Mouse (Mus musculus) C2C12 (cell line): ENCODE data around the gene Cfl1. TPM values are rescaled to one million over a fixed set of nuclear protein-coding genes. Genes with fewer than 3 reads are reported as not detected.
A peak's percentile ranks its signal among the peaks of the same experiment; 100 is the strongest.

ENCODE experiments used
- H3K27me3 ChIP-seq: one replicate; pipeline ENCODE4 v1.6.1; 2011; ENCODE audit not compliant: control insufficient read depth, insufficient read depth, insufficient read length
- H3K36me3 ChIP-seq: one replicate; pipeline ENCODE4 v1.6.1; 2011; ENCODE audit not compliant: control insufficient read depth, insufficient read depth
- H3K4me3 ChIP-seq: one replicate; pipeline ENCODE4 v1.5.1; 2011; ENCODE audit warnings: mild to moderate bottlenecking, control low read depth; ENCODE audit not compliant: poor library complexity, insufficient read depth, severe bottlenecking
- H3K79me2 ChIP-seq: one replicate; pipeline ENCODE4 v1.6.1; 2011; ENCODE audit not compliant: control insufficient read depth, insufficient read depth
- H3K79me3 ChIP-seq: one replicate; pipeline ENCODE4 v1.6.1; 2011; ENCODE audit warnings: low read depth, control low read depth
- H3ac ChIP-seq: one replicate; pipeline ENCODE3; 2011; ENCODE audit warnings: low read depth; ENCODE audit not compliant: control insufficient read depth, insufficient read length
- CEBPB ChIP-seq: IDR thresholded peaks from one replicate; pipeline ENCODE4 v1.6.1; 2011; ENCODE audit warnings: low read depth, mild to moderate bottlenecking, control low read depth, moderate library complexity
- CTCF ChIP-seq: IDR thresholded peaks from one replicate; pipeline ENCODE4 v1.5.1; 2011; ENCODE audit not compliant: control insufficient read depth, insufficient read depth, insufficient read length
- FOSL1 ChIP-seq: IDR thresholded peaks from one replicate; pipeline ENCODE4 v1.8.0; 2011; ENCODE audit warnings: mild to moderate bottlenecking, low read length; ENCODE audit not compliant: poor library complexity, insufficient read depth, severe bottlenecking
- MAX ChIP-seq: IDR thresholded peaks from one replicate; pipeline ENCODE4 v1.6.1; 2011; ENCODE audit warnings: mild to moderate bottlenecking, control low read depth
- MYOD1 ChIP-seq: IDR thresholded peaks from one replicate; pipeline ENCODE4 v1.6.1; 2011; ENCODE audit warnings: low read depth; ENCODE audit not compliant: control insufficient read depth, insufficient read length
- MYOG ChIP-seq: IDR thresholded peaks from one replicate; pipeline ENCODE4 v1.6.1; 2011; ENCODE audit not compliant: control insufficient read depth, insufficient read length; ENCODE audit errors: extremely low read depth
- USF1 ChIP-seq: IDR thresholded peaks from one replicate; pipeline ENCODE4 v1.6.1; 2011; ENCODE audit warnings: low read depth, mild to moderate bottlenecking, control low read depth, moderate library complexity
- long read RNA-seq, 2 experiments: library from polyadenylated mRNA; unstranded; transcript quantifications; one replicate each; pipeline ENCODE4 v2.0.0; 2019 to 2020
- polyA plus RNA-seq: library from polyadenylated mRNA; unstranded; fragments of >200 nt; fragmentation: generic; extraction: Trizol; gene quantifications from one replicate; pipeline ENCODE4 v1.2.1, GENCODE M21; 2012; ENCODE audit warnings: missing spikeins

Gene Cfl1
- 2,315 TPM for polyA plus RNA-seq
- long read RNA-seq, experiment 1, transcript Cfl1-202 (4 exons, 2,354 nt), result major isoform, 1,720 of 1,848 reads
- long read RNA-seq, experiment 1, partial matches to known transcripts, result 115 of 1,848 reads
- long read RNA-seq, experiment 1, other reads (novel, unspliced or antisense), result 11 of 1,848 reads
- long read RNA-seq, experiment 2, transcript Cfl1-202 (4 exons, 2,354 nt), result major isoform, 1,249 of 1,281 reads
- long read RNA-seq, experiment 2, partial matches to known transcripts, result 0 of 1,281 reads
- long read RNA-seq, experiment 2, other reads (novel, unspliced or antisense), result 32 of 1,281 reads

DNA sequence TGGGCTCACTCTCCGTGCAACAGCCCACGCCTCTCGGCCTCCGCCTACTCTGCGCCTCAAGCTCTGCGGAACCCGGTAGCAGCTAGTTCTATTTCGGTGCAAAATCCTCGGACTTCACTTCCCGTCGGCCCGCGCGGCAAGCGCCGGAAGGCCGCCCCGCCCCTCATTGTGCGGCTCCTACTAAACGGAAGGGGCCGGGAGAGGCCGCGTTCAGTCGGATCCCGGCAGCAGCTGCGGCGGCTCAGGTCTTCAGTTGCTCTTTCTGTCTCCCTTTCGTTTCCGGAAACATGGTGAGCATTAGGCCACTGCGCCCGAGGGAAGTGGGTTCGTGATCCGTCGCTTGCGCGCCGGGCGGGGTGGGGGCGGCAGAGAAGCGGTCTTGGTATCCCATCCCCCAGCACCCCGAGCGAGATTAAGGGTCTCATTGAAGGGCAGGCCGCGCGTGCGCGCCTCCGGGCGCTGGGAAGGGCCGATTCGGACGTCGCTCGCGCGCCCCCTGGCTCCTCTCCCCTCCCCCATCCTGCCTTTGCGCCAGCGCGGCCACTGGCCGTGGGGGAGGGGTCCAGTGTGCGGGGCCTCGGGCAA is at the start of gene Cfl1:
Gene Cfl1, plus strand, starts transcription at position 143 of the 585 bp plus-strand sequence.
- Histone ChIP-seq H3K27me3 (no peaks in the 10 kb centered on the region), H3ac (peak within 1 kb of the TSS; percentile 80), H3K4me3 (peak within 1 kb of the TSS; percentile 98), H3K36me3 (peaks cover 44% of the 10 kb centered on the region), H3K79me2 (peaks cover 65% of the 10 kb centered on the region), H3K79me3 (peaks cover 39% of the 10 kb centered on the region)
- TF ChIP-seq MAX (peak; percentile 47), CEBPB (no peak)

DNA sequence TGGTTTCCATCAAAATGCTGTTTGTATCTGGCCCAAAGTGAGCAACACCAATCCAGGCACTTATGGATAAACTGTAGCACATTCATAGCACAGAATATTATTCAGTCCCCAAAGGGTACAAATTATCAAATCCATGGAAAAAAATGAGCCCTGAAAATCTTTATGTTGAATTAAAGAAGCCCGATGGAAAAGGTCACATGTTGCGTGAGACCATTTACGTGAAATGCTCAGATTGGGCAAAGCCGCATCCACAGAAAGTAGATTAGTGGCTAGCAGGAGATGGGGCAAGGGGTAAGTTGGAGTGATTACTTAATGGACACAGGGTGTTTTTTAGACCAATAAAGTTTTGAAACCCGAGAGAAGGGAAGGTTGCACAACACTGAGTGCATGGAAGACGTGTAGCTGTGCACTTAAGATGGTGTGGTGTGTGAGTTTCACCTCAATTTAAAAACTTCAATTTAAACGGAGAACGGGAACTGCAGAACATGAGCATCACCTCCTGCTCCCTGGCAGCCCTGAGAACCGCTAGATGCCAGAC is 45.8 kb upstream of the Cfl1 start:
- peaks cover 31% of the 10 kb centered on the region for H3K79me2 ChIP-seq
- peaks cover 15% of the 10 kb centered on the region for H3K79me3 ChIP-seq
- TF ChIP-seq MYOG (no peak), USF1 (peak; percentile 92), CEBPB (peak; percentile 98), MAX (peak; percentile 26)
- H3K4me3 ChIP-seq, result no peak overlapping the region
- H3K27me3 ChIP-seq, result no peaks in the 10 kb centered on the region
- peaks cover 4% of the 10 kb centered on the region for H3K36me3 ChIP-seq
- peak overlapping the region; percentile 1 for H3ac ChIP-seq

DNA sequence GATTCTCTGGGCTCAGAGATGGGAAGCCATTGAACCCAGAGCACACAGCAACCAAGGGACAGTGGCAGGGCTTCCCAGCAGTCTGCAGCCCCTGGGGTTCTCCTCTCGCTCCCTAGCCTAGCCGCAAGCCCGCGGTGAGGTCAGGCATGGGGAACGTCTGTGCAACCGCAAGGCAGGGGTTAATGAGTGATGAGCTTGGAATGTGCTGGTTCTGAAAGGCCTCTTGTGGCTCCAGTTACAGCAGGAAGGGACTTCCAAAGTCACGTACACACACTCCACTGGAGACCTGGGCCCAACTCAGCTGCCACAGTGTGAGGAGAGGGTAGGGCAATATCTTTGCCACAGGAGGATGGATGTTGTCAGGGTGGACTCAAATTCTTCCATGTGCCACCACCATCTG is 45.3 kb upstream of the Cfl1 start:
- peaks cover 36% of the 10 kb centered on the region for H3K79me2 ChIP-seq
- no peaks in the 10 kb centered on the region for H3K27me3 ChIP-seq
- no peak overlapping the region for H3K4me3 ChIP-seq
- peaks cover 20% of the 10 kb centered on the region for H3K79me3 ChIP-seq
- peaks cover 9% of the 10 kb centered on the region for H3K36me3 ChIP-seq
- peak overlapping the region; percentile 1 for H3ac ChIP-seq
- TF ChIP-seq MYOD1 (peak; percentile 63), CEBPB (no peak), MAX (peak; percentile 61), FOSL1 (peak; percentile 40)

DNA sequence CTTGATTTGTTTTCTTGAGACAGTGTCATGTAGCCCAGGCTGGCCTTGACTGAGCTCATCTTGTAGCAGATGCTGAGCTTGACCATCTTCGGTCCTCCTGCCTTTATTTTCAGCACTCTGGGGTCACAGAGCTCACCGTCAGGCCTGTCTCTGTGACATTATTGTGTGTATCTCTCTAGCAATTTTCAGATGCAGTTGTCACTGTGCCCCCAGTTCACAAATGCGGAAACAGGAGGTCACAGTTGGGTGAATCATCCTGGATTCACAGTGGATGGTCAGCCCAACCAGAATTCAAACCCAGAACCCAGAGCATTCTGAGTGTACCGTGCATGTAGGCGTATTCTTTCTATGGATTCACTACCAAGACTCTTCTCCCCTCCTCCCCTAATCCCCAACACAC is 44.5 kb upstream of the Cfl1 start:
- Histone ChIP-seq H3ac (no peak overlapping the region), H3K4me3 (no peak overlapping the region), H3K36me3 (peaks cover 17% of the 10 kb centered on the region), H3K79me3 (peaks cover 28% of the 10 kb centered on the region), H3K27me3 (no peaks in the 10 kb centered on the region), H3K79me2 (peaks cover 44% of the 10 kb centered on the region)
- TF ChIP-seq MYOD1 (peak; percentile 89), USF1 (no peak)

DNA sequence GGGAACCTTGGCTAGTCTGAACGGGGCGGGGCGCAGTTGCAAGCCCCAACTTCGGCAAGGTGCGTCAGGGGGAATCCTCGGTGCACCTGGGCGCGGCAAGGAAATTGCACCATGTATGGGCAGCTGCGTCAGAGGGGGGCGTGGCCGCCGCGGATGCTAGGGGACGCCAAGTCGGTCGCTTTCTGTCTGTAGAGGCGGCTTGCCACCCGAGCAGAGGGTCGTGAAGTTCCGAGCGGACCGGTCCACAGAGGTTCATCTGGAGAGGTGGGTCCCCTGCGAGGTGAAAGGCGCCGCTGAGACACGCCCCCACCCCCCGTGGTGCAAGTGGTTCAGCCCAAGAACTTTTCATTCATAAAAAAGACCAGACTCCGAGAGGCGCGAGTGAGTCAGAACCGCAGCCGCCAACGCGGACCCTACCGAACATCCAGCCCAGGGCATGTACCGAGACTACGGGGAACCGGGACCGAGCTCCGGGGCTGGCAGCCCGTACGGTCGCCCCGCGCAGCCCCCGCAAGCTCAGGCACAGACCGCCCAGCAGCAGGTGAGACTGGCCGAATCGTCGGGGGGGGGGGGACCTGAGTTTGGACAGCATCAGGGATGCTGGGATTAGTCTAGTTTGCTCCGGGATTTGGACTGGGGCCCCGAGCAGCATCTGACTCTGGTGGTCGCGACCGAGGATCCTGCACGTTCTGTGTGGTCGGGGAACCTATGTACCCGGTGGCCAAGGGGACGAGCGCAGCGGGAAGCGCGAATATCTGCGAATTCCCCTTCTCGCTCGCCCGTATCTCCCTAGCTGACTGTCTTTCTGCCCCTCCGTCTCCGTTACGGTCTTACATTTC is 42.5 kb upstream of the Cfl1 start, which contains the start of gene Fosl1:
Gene Fosl1, plus strand, starts transcription at position 33 of the 839 bp plus-strand sequence.
- Histone ChIP-seq H3K79me3 (peaks cover 46% of the 10 kb centered on the region), H3K36me3 (peaks cover 36% of the 10 kb centered on the region), H3K4me3 (peak within 1 kb of the TSS; percentile 99), H3K79me2 (peaks cover 64% of the 10 kb centered on the region), H3ac (peak within 1 kb of the TSS; percentile 80), H3K27me3 (no peaks in the 10 kb centered on the region)
- TF ChIP-seq MYOD1 (no peak), CEBPB (peak; percentile 23), USF1 (no peak), FOSL1 (no peak), MYOG (no peak), MAX (no peak), CTCF (no peak)
